Mouse (Mus musculus) E14TG2a.4 (cell line): ENCODE results near the gene Plac1.

Experiments
- CTCF ChIP-seq: conservative IDR thresholded peaks from 2 replicates; pipeline ENCODE4 v1.5.1; 2014; ENCODE audit warnings: low read length
- NANOG ChIP-seq: IDR thresholded peaks from 2 replicates; pipeline ENCODE4 v1.6.1; 2014; ENCODE audit warnings: borderline replicate concordance, low read length, mixed read lengths

DNA sequence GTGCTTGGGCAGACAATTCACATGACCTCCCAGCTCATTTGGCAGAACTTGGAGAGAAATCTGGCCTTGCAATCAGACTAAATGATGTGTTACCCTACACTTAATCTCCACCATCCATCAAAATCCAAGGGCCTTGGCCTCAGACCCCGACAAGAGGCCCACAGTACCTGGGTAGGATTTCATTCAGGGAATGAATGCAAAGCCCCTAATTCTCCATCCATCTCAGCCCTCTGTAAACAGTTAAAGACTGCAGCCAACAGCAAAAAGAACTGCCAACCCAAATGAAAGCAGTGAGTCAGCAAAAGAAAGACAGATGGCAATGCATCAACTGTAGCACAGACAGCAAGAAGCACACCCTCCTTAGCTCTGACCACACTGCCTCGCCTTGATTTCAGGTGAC lies 110.4 kb downstream of the Plac1 start:
- TF ChIP-seq CTCF (no peak), NANOG (no peak)
